Mouse (Mus musculus) retina, embryonic 14.5 days (tissue): Measurements from ENCODE around the gene Dgkb.

Source experiments
- DNase-seq: peaks from one replicate; pipeline ENCODE4 v3.0.0-alpha.2; 2015; ENCODE audit warnings: low spot score

Dgkb gene

DNA sequence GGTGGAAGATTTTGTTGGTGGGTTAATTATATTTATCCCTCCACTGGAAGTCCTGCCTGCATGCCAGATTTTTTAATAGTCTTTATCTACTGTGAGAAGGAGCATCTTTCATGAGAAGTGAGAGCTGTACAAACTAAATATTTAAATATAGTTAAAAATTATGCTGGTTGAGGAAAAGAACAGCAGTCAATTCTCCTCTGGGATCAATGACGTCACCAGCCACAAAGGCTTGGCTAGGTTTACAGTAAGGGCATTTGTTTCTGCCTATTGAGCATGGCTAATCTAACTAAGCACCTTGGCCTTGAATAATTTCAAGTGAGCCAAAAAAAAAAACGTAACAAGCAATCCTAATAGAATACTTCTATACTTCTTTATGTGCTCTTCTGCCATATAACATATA lies 554.1 kb downstream of the Dgkb start:
- DNase-seq, result no peak

DNA sequence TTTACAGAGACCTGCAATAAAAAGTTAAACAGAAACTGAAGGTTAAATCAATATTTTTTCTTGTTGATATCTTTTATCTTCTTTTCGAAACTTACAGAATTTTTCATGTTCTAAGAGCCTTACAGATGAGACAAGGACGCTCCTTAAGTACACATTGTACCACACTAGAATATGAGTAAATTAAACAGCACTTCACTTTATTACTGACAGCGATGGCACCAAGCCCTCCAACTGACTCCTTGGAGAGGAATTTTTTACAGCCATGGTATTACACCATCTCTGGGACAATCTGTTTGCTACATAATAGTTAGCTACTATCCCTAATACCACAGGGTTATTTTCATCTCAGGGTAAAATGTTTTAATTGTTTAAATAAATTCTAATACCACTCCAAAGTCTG lies 556.6 kb downstream of the Dgkb start:
- DNase-seq, result no peak

DNA sequence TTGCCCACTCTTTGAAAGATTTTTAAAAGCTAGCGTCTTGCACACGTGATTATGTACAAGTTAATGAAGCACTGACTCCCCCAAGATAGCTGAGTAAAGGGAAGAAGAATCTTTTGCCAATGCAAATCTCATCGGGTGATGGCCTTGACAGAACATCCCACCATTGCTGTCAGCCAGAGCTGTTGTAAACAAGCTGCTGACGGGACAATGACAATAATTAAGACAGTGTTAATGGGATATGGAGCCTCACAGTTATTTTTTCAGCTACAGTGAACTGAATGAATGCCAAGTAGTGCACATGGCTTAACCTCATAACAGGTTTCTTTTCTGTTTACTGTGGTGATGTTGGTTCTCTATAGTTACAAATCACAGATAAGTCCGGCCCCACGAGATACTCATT lies 568.4 kb downstream of the Dgkb start:
- DNase-seq, result peak; percentile 17

DNA sequence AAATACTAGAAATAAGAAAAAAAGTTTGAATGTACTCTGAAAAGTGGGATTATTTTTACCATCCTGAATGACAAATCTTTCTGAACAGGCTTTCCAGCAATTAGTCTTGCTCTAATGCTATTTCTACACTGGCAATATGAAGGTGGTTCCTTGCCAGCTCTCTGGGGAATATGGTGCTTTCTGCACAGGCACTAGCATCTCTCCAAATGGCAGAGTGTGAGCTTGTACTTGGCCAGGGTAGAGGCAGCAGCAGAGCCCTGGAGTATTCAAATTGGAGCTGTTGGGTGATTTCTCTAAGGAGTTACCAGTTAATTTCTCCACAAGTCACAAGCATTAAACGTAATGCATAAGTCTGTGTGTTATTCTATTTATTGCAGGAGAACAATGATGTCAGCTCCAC lies 569.5 kb downstream of the Dgkb start:
- no peak for DNase-seq

DNA sequence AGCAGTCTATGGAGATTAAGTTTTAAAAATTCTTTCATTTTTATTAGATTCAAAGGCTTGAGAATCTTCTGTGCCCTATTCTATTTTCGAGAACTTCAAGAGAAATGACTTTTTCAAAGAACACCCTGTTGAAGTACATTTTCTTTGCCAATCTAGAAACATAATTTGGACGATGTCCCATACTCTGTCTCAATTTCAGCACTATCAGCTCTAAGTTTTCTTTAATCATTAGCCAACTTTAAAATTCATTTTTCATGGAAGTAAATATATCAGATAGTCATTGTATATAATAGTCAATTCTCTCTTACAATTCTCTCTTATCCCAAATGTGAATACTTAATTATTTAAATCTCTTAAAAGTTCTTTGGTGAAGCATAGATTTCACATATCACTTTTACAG lies 570.1 kb downstream of the Dgkb start:
- DNase-seq, result no peak

DNA sequence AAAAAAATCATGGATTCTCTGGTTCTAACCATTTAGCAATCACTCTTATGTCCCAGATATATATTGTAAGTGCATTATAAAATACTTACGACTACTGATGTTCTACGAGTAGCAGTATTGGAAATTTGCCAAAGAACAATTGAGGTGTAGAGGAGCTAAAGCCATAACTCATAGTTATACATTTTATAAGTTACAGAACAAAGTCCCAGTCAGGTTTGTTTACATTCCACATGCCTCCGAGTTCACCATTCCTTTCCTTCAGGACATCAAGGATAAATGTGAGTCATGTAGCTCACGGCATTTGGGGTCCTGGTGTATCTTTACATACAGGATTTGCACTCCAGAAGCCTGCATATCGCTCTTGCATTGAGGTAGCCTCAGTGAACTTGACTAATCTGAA lies 570.7 kb downstream of the Dgkb start:
- DNase-seq, result no peak

DNA sequence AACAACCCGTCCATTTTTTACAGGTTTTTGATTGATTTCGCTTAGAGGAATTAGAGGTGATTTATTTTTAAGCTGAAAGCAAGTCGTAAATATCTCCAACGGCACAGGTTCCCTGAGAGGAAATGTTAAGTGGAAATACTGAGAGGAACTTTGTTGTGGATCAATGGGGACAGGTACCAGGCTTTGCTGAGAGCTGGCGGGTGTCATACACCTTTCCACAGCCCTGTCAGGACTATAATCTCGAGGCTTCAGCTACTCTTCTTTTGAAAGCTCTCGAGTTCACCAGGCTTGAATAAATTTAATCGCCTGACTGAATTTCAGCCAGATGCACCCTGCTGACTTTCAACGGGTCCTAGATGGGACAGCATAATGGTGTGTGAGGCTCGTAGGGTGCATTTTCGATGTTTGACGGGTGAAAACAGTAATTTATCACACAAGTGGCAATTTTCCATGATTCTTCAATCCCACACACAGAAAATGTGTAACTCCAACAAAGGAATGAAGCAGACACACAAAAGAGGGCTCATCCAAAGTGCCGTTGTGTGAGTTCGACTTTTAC lies 580.3 kb downstream of the Dgkb start:
- peak; percentile 29 for DNase-seq

DNA sequence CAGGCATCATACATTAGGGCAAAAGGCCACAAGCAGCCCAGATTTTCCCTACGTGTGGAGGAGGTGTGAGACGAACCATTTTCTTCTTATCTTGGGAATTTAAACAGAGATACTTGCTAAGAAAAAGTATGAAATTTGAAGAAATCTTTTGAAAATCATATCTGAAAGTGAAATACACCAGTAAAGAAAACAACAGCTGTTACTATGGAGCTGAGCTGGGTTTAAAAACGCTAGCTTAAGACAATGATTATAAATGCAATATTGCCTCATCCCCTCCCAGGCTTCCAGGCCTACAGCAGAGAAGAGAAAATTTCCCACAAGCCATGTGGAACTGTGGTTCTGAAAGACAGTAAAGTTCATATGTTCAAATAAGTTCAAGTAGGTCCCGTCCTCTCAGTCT lies 582.6 kb downstream of the Dgkb start:
- no peak for DNase-seq

DNA sequence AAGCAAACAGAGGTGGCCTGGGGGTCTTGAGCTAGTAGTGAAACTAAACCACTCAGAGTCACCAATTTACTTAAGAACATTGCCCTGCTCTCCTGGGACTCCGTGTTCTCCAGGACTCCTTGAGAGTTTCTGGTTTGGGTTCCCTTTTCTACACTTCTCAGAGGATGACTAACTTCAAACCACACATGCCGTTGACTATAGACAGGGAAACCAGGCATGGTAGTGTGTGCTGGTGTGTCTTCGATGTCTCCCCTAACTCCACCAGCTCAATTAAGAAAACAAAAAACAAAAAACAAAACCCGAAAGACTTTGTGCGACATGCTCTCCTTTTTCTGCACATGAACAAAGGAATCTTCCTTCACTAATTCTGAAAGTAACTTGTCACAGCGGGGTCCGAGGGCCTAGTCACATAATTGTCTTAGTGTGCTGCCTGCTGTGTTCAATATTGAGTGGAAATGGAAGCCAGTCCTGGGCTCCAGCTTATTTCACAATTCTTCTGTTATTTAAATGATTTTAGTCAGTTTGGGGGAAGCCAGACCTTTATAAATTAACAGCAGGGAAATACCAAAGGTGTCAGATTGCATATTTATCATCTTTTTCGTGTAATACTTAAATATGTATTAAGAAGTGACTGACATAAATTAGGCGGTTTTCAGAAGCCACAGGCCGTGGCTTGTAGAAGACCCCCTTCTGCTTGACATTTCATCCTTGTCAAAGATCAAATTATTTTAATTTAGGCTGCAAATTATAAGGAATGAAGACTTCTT lies 618.0 kb downstream of the Dgkb start:
- DNase-seq, result peak; percentile 63

DNA sequence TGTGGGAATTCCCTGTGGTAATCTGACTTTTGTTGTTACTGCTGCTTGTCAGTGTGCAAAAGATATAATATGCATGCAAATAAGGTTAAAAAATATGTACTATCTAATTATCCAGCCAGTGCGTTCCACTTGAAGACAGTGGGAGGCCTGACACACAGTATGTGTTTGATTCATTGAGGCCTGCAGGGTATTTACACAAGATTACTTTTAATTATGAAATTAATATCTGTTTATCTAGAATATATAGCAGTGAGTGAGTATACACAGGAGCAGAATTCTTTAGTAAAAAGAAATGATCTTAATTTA lies 618.6 kb downstream of the Dgkb start:
- DNase-seq, result no peak

DNA sequence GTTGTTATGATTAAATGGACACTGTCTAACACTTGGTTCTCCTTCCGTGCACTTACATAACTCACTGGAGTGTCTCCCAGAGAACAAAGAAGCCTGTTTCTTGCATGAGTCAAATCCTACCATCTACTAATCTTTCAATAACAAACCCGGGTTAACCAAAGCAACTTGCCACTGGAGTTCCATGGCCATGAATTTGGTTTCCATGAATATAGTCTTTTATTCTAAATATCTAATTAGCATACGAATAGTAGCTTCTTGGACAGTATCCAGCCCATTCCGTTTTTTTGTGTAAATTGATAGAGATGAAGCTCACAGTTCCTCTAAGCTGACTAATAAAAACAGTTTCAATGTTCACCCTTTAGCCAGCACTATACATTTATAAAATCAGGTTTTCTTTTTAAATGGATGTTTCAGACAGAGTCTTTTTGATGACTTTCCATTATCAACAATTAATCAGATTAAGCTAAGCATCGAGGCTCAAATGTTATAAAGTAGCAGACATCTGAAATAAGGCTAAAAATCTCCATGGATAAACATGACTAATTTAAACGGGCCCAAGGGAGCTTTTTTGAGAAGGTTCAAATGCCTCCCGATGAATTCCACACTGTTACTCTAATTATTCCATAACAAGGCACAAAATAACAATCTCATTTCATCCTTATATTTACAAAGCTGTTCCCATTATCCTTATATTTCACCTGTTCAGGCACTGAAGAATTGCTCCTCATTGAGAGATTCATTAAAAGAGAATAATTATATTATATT lies 633.0 kb downstream of the Dgkb start:
- no peak for DNase-seq

DNA sequence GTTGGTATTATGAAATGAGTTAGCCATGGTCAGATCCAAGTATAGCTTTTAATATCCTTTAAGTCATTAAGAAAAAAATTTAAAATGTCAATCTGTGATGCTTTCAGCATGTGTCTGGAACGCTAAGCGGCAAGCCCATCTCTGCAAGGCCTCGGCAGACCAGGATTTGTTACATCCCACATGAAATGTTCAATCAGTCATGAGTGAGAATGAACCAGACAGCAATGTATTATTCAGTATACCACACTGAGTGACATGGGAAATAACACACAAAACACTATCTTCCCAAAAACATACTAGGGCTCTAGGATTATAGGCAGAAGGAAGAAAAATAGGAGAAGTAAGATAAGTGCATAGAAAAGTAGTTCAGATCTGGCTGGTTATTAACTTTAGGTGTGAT lies 634.2 kb downstream of the Dgkb start:
- peak; percentile 12 for DNase-seq

DNA sequence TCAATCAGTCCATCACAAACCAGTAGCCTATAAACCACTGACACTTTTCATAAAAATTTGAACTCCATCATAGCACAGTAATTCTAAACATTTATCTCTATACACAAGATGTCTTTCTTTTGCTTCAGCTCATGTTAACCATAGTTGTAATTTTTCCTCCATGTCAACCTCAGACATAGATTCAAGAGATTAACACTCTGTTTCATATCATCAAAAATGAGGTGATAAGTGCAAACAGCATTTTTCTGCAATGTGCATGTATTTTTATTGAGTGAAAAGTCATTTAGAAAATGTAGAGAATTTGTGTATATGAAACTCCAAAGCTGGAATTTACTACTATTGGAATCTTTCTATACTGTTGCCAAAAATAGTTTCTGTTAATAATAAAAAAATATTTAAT lies 650.7 kb downstream of the Dgkb start:
- no peak for DNase-seq

DNA sequence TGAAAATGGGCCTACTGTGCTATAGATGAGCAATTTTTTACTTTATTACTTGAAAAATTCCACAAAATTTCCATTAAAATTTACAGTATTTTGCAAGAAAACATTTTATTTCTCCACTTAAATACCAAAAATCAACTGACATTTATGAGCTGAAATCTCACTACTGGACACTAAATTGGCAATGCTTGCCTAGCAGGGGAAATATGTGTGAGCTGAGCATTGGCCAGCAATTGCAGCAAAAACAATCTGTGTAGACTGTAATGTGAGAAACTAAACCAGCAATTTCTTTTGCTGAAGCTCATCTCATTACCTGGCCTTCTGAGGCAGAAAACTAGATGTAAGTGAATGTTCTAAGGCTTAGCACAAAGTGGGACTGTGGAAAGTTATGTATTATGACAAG lies 651.1 kb downstream of the Dgkb start:
- no peak for DNase-seq

DNA sequence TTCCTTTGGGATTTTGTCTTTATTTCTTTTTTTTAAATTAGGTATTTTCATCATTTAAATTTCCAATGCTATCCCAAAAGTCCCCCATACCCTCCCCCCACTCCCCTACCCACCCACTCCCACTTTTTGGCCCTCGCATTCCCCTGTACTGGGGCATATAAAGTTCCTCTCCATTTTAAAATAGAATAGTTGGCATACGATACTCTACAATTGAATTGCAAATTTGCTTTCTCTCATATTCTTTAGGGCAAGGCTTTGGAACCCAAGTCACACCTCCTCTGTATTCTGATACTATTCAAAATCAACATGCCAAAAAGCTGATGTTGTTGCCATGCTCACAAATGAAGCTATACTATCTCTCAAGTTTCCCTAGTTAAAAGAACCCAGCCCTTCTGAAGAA lies 679.7 kb downstream of the Dgkb start:
- DNase-seq, result no peak

DNA sequence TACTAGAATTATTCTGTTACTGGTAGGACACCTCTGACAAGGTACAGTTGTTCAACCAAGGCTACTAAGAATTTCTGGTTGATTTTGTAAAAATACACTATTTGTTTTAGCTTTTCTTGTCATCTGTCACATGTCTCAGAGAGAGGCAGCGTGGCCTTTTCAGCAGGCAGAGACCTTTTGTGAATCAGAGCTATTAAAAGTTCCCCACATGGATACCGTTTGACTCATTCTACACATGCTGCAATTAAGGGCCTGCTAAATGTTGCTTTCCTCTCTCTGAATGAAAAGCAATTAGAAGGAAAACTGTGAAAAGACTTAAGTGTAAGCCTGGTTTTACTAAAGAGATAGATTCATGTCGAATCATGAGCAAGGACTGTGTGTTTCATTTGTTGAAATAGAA lies 683.4 kb downstream of the Dgkb start:
- no peak for DNase-seq

DNA sequence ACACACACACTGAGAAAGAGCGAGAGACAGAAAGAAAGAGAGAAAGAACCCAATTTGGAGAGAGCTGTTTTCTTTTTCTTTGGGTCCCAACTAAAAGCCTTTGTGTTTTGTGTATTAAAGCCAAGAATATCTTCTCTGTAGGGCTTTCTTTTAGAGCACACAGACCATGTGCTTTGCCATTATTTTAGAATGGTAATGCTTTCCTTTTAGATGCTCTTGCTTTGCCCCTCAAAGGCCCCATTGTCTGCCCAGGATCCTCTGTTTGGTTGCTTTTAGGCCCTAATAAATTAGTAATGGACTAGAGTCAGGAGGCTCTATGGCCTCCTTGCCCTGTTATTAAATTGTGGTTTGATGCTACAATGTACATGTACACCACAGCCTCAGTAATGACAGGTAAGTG lies 690.7 kb downstream of the Dgkb start:
- no peak for DNase-seq

DNA sequence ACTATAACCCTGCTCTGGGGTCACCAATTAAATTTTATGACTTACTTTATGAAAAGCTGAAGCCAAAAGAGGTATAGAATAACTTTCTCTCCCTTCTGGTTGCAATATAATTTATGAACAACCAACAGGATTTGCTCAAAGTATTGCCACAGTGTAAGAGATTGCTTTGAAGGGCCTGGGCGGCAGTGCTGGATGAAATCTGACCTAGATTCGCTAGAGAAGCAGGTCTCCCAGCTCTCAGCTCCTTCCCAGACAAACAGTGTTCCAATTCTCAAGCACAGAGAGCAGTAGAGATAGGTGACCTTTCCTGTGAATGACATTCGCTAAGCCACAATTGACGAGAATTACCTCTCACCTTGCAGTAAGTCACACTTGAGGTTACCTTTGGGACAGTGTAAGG lies 727.9 kb downstream of the Dgkb start:
- DNase-seq, result peak; percentile 61

DNA sequence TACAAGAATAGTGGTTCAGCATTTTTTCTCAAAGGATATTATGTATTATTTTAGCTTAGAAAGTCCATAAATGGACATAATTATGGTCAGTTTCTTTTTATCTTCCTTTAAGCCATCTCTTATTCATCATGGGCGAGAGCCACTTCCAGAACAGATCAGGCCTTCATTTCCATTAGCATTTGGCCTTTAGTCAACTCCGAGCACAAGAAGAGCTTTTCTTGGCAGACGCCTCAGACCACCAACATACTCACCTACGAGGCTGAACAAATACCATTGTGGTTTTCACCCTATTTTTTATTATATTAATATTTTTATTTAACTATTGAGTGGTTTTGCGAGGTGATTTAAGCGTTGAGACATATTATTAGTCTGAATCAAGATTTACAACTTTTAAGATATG lies 759.6 kb downstream of the Dgkb start:
- no peak for DNase-seq

DNA sequence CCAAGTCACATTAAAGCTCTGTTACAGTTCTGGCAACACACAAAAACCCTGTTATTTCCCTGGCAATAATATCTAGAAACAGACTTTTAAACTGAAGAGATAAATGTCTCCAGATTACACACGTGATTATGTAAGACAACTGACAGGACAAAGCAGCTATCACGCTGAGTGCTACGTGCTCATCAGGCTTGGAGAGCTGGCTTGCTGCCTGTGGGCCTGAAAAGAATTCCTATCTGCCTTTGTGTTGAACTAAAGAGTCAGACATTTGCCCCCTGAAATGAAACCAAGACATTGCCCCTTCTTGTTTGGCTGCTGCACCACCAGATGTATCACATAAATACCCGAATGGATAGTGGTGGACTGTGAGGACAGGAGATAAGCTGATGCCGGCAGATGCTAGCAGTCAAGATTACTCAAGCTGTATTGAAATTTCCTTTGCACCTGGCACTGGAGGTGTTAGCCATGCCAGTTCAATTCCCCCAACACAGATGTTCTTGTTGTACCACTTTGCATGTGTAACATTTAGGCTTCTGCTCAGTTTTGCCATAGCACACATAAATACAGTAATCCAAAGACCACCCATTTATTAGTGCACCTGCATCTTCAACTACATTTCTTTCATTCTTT lies 761.8 kb downstream of the Dgkb start:
- peak; percentile 21 for DNase-seq

DNA sequence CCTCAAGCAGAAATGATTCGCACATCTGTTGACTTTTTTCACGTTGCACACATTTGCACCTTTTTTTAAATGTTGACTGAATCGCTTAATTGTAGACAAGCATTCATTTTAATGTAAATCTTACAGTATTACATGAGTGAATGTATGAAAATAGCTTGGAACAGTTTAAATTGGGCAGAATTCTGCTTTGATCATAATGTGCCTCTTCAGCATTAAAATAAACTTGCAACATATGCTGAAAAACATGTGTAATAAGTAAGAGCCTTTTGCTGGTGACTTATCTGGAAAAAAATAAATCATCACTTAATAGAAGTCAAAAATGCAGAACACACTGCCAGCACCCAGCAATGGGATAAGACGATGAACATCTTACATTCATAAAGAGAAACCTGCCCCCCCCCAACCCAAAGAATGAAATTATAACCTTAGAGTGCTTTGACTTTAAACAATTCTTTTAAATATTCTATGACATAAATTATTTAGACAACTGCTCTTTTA lies 768.9 kb downstream of the Dgkb start:
- DNase-seq, result no peak

DNA sequence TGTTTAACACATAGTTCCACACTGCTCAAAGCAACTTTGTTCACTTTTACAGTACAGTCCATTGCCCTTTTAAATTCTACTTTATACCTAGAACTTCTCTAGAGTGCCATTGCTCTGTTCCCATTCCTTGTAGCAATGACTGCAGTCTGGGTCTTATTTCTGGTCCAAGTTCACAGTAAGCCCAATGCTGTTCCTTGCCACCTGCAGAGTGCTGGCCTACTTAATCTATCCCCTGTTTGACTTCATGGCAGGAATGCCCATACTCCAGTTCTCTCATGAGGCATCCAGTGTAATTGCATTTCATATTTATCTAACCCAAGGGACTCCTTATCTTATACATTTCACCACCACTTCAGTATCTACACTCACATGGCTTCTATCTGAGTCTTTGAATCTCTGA lies 772.4 kb downstream of the Dgkb start:
- no peak for DNase-seq

DNA sequence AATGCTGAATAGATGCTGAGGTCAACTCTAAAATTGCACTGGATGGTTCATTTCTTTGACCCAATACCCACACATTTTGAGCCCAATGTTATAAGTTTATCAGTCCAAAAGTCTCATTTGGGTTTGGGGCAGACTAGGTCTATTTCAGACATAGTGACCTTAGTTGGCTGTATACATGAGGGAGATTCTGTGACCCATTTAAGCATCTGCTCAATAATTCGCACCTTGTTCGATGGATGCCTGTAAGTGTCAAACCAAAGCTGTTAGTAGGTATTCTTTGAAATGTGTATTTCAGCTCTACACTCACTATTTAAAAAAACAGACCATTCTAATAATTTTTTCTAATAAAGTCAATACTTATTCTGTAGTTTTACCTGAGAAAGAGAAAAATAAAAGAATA lies 776.1 kb downstream of the Dgkb start:
- DNase-seq, result no peak
